ENCODE assay signal across 19 mouse cellular contexts in genomic region chr2:167326582-167326981, GRCm38 (mm10).
"Had no signal": no experiment of that assay in that cellular context is flagged by ENCODE, and none has a peak within 500 bp of the region (broad histone marks: within the 10 kb centered on the region; RNA-seq: fewer than 3 reads in every experiment).

No protein-coding gene starts in this region.

- H3K4me3 ChIP-seq: kidney, embryonic 15.5 days; limb, embryonic 10.5 days; limb, embryonic 13.5 days; liver, embryonic 13.5 days; midbrain, embryonic 15.5 days; myocyte; stomach, embryonic 15.5 days had no signal

- H3K4me2 ChIP-seq: kidney, embryonic 15.5 days; limb, embryonic 13.5 days; liver, embryonic 13.5 days; lung, embryonic 14.5 days; midbrain, embryonic 15.5 days; stomach, embryonic 15.5 days had no signal

- DNase-seq: kidney, adult 8-10 months; kidney, postnatal 10 days; kidney, postnatal 36 days; liver; liver, embryonic 13.5 days; lung, embryonic 14.5 days; retina, postnatal 1 day; right cerebral cortex, postnatal 25 days; spleen, adult 18-20 months; thymus, postnatal 25 days had no signal

- H3K9ac ChIP-seq: kidney, embryonic 15.5 days; limb, embryonic 13.5 days; liver, embryonic 13.5 days; lung, embryonic 14.5 days; midbrain, embryonic 15.5 days; stomach, embryonic 15.5 days had no signal

- H3K9me3 ChIP-seq: kidney, embryonic 15.5 days; limb, embryonic 10.5 days; limb, embryonic 13.5 days; liver, embryonic 13.5 days; midbrain, embryonic 15.5 days; stomach, embryonic 15.5 days had no signal

- H3K27me3 ChIP-seq: kidney, embryonic 15.5 days; limb, embryonic 13.5 days; liver, embryonic 13.5 days; midbrain, embryonic 15.5 days; stomach, embryonic 15.5 days had no signal

- H3K36me3 ChIP-seq: kidney, embryonic 15.5 days; limb, embryonic 10.5 days; limb, embryonic 13.5 days; liver, embryonic 13.5 days; midbrain, embryonic 15.5 days; stomach, embryonic 15.5 days had no signal

- H3K27ac ChIP-seq: kidney, embryonic 15.5 days; limb, embryonic 10.5 days; limb, embryonic 13.5 days; liver, embryonic 13.5 days; macrophage; midbrain, embryonic 15.5 days; stomach, embryonic 15.5 days had no signal

- ATAC-seq: intestine, postnatal 0 days; lung, postnatal 0 days; midbrain, embryonic 15.5 days had no signal
